Mouse (Mus musculus) midbrain, postnatal 0 days (tissue): ENCODE data around the gene Ext2. TPM values are rescaled to one million over a fixed set of nuclear protein-coding genes. Genes with fewer than 3 reads are reported as not detected.

ENCODE experiments used
- ATAC-seq: fragments of 200-750 bp; cut with Nextera tagmentation; 2 replicates; pipeline ENCODE4 v1.8.0; 2017; ENCODE audit warnings: moderate number of reproducible peaks, mild to moderate bottlenecking, moderate TSS enrichment, moderate library complexity; ENCODE audit not compliant: low FRiP score
- DNase-seq: peaks from one replicate; pipeline ENCODE4 v3.0.0-alpha.2; 2015; ENCODE audit warnings: low spot score
- H3K27ac ChIP-seq: fragments of 300-500 bp; sonication (generic); 2 replicates; pipeline ENCODE4 v1.5.1; 2014; ENCODE audit warnings: low read depth, mild to moderate bottlenecking, low read length, mixed read lengths
- H3K27me3 ChIP-seq: fragments of 300-500 bp; sonication (generic); 2 replicates; pipeline ENCODE4 v1.6.1; 2014; ENCODE audit warnings: low read length, control low read depth, mixed read lengths; ENCODE audit not compliant: insufficient read depth
- H3K36me3 ChIP-seq: fragments of 300-500 bp; sonication (generic); 2 replicates; pipeline ENCODE4 v1.6.1; 2014; ENCODE audit warnings: low read length, control low read depth, mixed read lengths; ENCODE audit not compliant: insufficient read depth
- H3K4me1 ChIP-seq: fragments of 300-500 bp; sonication (generic); 2 replicates; pipeline ENCODE4 v1.6.1; 2014; ENCODE audit warnings: mild to moderate bottlenecking, control low read depth, antibody characterized with exemption, low read length, mixed read lengths; ENCODE audit not compliant: insufficient read depth
- H3K4me2 ChIP-seq: fragments of 300-500 bp; sonication (generic); 2 replicates; pipeline ENCODE4 v1.6.1; 2014; ENCODE audit warnings: low read depth, mild to moderate bottlenecking, low read length, mixed read lengths; ENCODE audit not compliant: poor library complexity, severe bottlenecking
- H3K4me3 ChIP-seq: fragments of 300-500 bp; sonication (generic); 2 replicates; pipeline ENCODE4 v1.5.1; 2014; ENCODE audit warnings: low read depth, mild to moderate bottlenecking, low read length, moderate library complexity
- H3K9ac ChIP-seq: fragments of 300-500 bp; sonication (generic); replicated peaks from 2 replicates; pipeline ENCODE4 v1.6.1; 2014; ENCODE audit warnings: mild to moderate bottlenecking, low read length, moderate library complexity, mixed read lengths; ENCODE audit not compliant: poor library complexity, severe bottlenecking
- H3K9me3 ChIP-seq: fragments of 300-500 bp; sonication (generic); 2 replicates; pipeline ENCODE4 v1.6.1; 2016; ENCODE audit warnings: low read length, control low read depth
- CTCF ChIP-seq: IDR thresholded peaks from 2 replicates; pipeline ENCODE4 v1.5.1; 2016; ENCODE audit warnings: antibody characterized with exemption, mild to moderate bottlenecking
- WGBS: fragments of 180-500 bp; shearing (Covaris S2); extraction: QIAGEN DNeasy Blood & Tissue Kit; methylation state at CpG from one replicate; pipeline ENCODE4 v1.1.7; 2014; 5-methylcytosine and 5-hydroxymethylcytosine counted together
- polyA plus RNA-seq: library from polyadenylated mRNA; unstranded; fragments of >200 nt; fragmentation: Nextera tagmentation; extraction: Ambion mirVana; gene quantifications from 2 replicates; pipeline ENCODE4 v1.2.1, GENCODE M21; 2015
- total RNA-seq: library from RNA; depleted of rRNA; stranded (reverse); fragments of >200 nt; gene quantifications from 2 replicates; pipeline ENCODE4 v1.2.3, GENCODE M21; 2014; rRNA removed

Ext2 gene
- 42.7 and 57.2 TPM in 2 replicates for total RNA-seq
- 74.1 and 74.7 TPM in 2 replicates for polyA plus RNA-seq

GRCm38 (mm10) chr2:93822045-93822749, at the start of gene Ext2:
Ext2 (minus strand) TSS chr2:93822568.
- peak; percentile 96 for TF ChIP-seq CTCF
- no peaks in the 10 kb centered on the region for H3K27me3 ChIP-seq
- ATAC-seq (peak; percentile 90), DNase-seq (peak; percentile 82)
- WGBS, result under 1% methylated on average over 60 of the region's 66 CpGs
- H3K4me3 ChIP-seq, result peak within 1 kb of the TSS; percentile 96
- H3K4me1 ChIP-seq, result peaks cover 7% of the 10 kb centered on the region; the same call in 1 of the 2 replicates
- 0 out of 2 replicates have a peak, but pooled peaks cover 12% of the 10 kb centered on the region for H3K36me3 ChIP-seq
- peak within 1 kb of the TSS; percentile 62 for H3K4me2 ChIP-seq
- H3K9me3 ChIP-seq, result no peaks in the 10 kb centered on the region
- peak within 1 kb of the TSS; percentile 96 for H3K9ac ChIP-seq
- H3K27ac ChIP-seq, result 0 out of 2 replicates have a peak within 1 kb of the TSS, but pooled peaks have one; percentile 32

GRCm38 (mm10) chr2:93871411-93871925, 49.1 kb upstream of the Ext2 start:
- H3K4me3 ChIP-seq, result no peak overlapping the region
- no peaks in the 10 kb centered on the region for H3K27me3 ChIP-seq
- H3K4me2 ChIP-seq, result no peak overlapping the region
- H3K9me3 ChIP-seq, result no peaks in the 10 kb centered on the region
- H3K27ac ChIP-seq, result no peak overlapping the region
- WGBS, result 89% methylated on average over 4 of the region's 4 CpGs
- H3K9ac ChIP-seq, result no peak overlapping the region
- ATAC-seq, result no peak
- H3K36me3 ChIP-seq, result no peaks in the 10 kb centered on the region
- no peaks in the 10 kb centered on the region for H3K4me1 ChIP-seq
- DNase-seq, result no peak
- TF ChIP-seq CTCF, result no peak

- 43% methylated on average over 4 of the region's 4 CpGs for WGBS
- ATAC-seq, result no peak
These were observed 48.5 kb upstream of the Ext2 start for GRCm38 (mm10) chr2:93870842-93871241.

GRCm38 (mm10) chr2:93869107-93869600, 46.8 kb upstream of the Ext2 start, which contains the start of gene Accsl:
Accsl (minus strand) TSS chr2:93869157.
- ATAC-seq, result no peak
- Histone ChIP-seq H3K27ac (no peak within 1 kb of the TSS), H3K4me3 (no peak within 1 kb of the TSS), H3K27me3 (no peaks in the 10 kb centered on the region), H3K36me3 (no peaks in the 10 kb centered on the region), H3K4me1 (no peaks in the 10 kb centered on the region), H3K9me3 (no peaks in the 10 kb centered on the region), H3K9ac (no peak within 1 kb of the TSS), H3K4me2 (no peak within 1 kb of the TSS)
- no peak for DNase-seq
- 70% methylated on average over 7 of the region's 7 CpGs for WGBS
- TF ChIP-seq CTCF, result no peak

More at GRCm38 (mm10) chr2:93870842-93871241, 48.5 kb upstream of the Ext2 start:
- Histone ChIP-seq H3K27me3 (no peaks in the 10 kb centered on the region), H3K27ac (no peak overlapping the region), H3K4me1 (no peaks in the 10 kb centered on the region), H3K9me3 (no peaks in the 10 kb centered on the region), H3K9ac (no peak overlapping the region), H3K4me2 (no peak overlapping the region), H3K36me3 (no peaks in the 10 kb centered on the region), H3K4me3 (no peak overlapping the region)
- peak; percentile 81 for DNase-seq
- TF ChIP-seq CTCF, result peak; percentile 71

- no peaks in the 10 kb centered on the region for H3K36me3 ChIP-seq
- H3K4me2 ChIP-seq, result no peak overlapping the region
- no peak overlapping the region for H3K4me3 ChIP-seq
- H3K9ac ChIP-seq, result no peak overlapping the region
- no peaks in the 10 kb centered on the region for H3K4me1 ChIP-seq
- DNase-seq (no peak), ATAC-seq (no peak)
- H3K27me3 ChIP-seq, result no peaks in the 10 kb centered on the region
- 85% methylated on average over 11 of the region's 11 CpGs for WGBS
- no peak for TF ChIP-seq CTCF
- H3K27ac ChIP-seq, result no peak overlapping the region
- no peaks in the 10 kb centered on the region for H3K9me3 ChIP-seq
These were observed 46.2 kb upstream of the Ext2 start for GRCm38 (mm10) chr2:93868566-93868965.

GRCm38 (mm10) chr2:93863229-93863628, 40.9 kb upstream of the Ext2 start:
- no peaks in the 10 kb centered on the region for H3K27me3 ChIP-seq
- H3K4me1 ChIP-seq, result no peaks in the 10 kb centered on the region
- H3K36me3 ChIP-seq, result no peaks in the 10 kb centered on the region
- no peak overlapping the region for H3K4me3 ChIP-seq
- TF ChIP-seq CTCF, result no peak
- no peak overlapping the region for H3K27ac ChIP-seq
- ATAC-seq (no peak), DNase-seq (no peak)
- no peak overlapping the region for H3K9ac ChIP-seq
- H3K9me3 ChIP-seq, result no peaks in the 10 kb centered on the region
- whole genome bisulfite sequencing, result 58% methylated on average over 4 of the region's 4 CpGs
- no peak overlapping the region for H3K4me2 ChIP-seq
